Mouse (Mus musculus): ENCODE measurements around the gene Cntrob.

GRCm38 (mm10) chr11:69251953-69252352 lies 71.6 kb downstream of the Cntrob start:
- TF ChIP-seq CTCF (IDR thresholded peaks at IDR 0.05; ENCODE audit: borderline replicate concordance, insufficient read depth, low read length) (no peak), POLR2A (IDR thresholded peaks at IDR 0.05; ENCODE audit: low read depth, low read length) (no peak)

Data from embryonic fibroblast, embryonic 13.5 days (primary cell).